ENCODE assay signal across 10 mouse cellular contexts in the genomic region with DNA sequence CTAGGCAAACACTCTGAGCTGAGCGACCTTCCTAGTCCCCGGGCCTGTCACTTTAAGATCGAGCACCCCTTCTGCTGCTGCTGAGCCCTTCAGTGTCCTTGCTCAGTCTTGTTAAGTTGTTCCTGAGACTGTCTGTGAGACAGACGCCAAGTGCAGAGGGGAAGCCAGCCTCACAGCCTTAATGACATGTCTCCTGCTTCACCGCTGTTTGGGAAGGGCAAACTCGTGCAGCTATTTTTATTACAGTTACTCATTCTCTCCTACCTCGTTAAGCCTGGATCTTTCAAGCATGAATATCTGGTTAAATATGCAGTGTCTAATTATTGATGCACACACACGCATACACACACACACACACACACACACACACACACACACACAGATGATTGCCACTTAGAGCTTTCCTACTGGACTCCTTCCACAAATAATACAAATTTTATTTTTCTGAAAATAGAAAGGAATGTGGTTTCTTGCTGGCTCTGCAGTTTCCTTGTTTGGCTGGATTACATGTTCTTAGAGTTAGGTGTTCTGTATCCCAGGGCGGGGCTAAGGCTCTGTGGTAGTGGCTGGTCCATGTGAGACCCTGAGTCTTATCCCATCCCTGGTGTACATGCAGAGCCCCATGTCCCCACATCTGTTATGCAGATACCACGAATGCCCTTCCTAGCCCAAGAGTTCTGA. TPM values are rescaled to one million over a fixed set of nuclear protein-coding genes. Genes with fewer than 3 reads are reported as not detected.
A peak's percentile ranks its signal among the peaks of the same experiment; 100 is the strongest.
DNase-seq lines count a peak whose midpoint lies in the region; ATAC-seq and TF ChIP-seq lines count a peak whose summit lies in the region.
"Had no signal": no experiment of that assay in that cellular context is flagged by ENCODE, and none has a peak within 500 bp of the region (broad histone marks: within the 10 kb centered on the region; RNA-seq: fewer than 3 reads in every experiment).

No protein-coding gene starts in this region.

- TF ChIP-seq CTCF in layer of hippocampus, adult 2 months (conservative IDR thresholded peaks at IDR 0.05) = no peak
- TF ChIP-seq CTCF in Patski (IDR thresholded peaks at IDR 0.05) = no peak
- TF ChIP-seq CTCF in midbrain, postnatal 0 days (IDR thresholded peaks at IDR 0.05) = no peak

- H3K4me1 ChIP-seq in intestine, embryonic 15.5 days (replicated peaks) = peaks cover 44% of the 10 kb centered on the region
- H3K4me1 ChIP-seq in midbrain, postnatal 0 days (ENCODE audit: insufficient read depth, low read length) = peaks cover 4% of the 10 kb centered on the region; the same call in 1 of the 2 replicates

- CTCF ChIA-PET in Patski (lab: Charles Lee) = interaction anchor here (0.9 to 2.1 kb wide), 6 partner anchors 15 to 287 kb away, joined by 3 to 8 read pairs (median 5); no protein-coding TSS in a partner anchor

- no peak overlapping the region for H3K4me3 ChIP-seq in layer of hippocampus, adult 2 months
- no peak overlapping the region for H3K4me3 ChIP-seq in intestine, embryonic 15.5 days (replicated peaks)
- no peak overlapping the region for H3K4me3 ChIP-seq in midbrain, postnatal 0 days (ENCODE audit: low read depth, low read length)

- peak overlapping the region; percentile 97 for H3K27ac ChIP-seq in layer of hippocampus, adult 2 months
- H3K27ac ChIP-seq in intestine, embryonic 15.5 days = peak overlapping the region; percentile 66
- peak overlapping the region; percentile 93; the same call in 1 of the 2 replicates for H3K27ac ChIP-seq in midbrain, postnatal 0 days (ENCODE audit: low read depth, low read length)

- ATAC-seq in Patski = peak; percentile 32
- no peak for ATAC-seq in intestine, embryonic 15.5 days
- ATAC-seq in midbrain, postnatal 0 days (ENCODE audit: low FRiP score) = no peak
- no peak for ATAC-seq in monocyte, adult 5-6 weeks (replicated peaks; ENCODE audit: insufficient number of reproducible peaks, low FRiP score, low TSS enrichment, poor library complexity, severe bottlenecking)
- ATAC-seq in cerebellum, adult (ENCODE audit: insufficient number of reproducible peaks, low FRiP score, low TSS enrichment) = no peak

- 45% methylated on average over 10 of the region's 10 CpGs for WGBS in intestine, embryonic 15.5 days
- 61% methylated on average over 10 of the region's 10 CpGs for WGBS in midbrain, postnatal 0 days

- H3K9me3 ChIP-seq in intestine, embryonic 15.5 days = no peaks in the 10 kb centered on the region
- no peaks in the 10 kb centered on the region for H3K9me3 ChIP-seq in midbrain, postnatal 0 days (ENCODE audit: low read length)
- H3K9me3 ChIP-seq: G1E had no signal

- H3K27me3 ChIP-seq in Patski = no peaks in the 10 kb centered on the region
- no peaks in the 10 kb centered on the region for H3K27me3 ChIP-seq in intestine, embryonic 15.5 days (replicated peaks)
- no peaks in the 10 kb centered on the region for H3K27me3 ChIP-seq in midbrain, postnatal 0 days (ENCODE audit: insufficient read depth, low read length)

- no peak overlapping the region for H3K4me2 ChIP-seq in intestine, embryonic 15.5 days (replicated peaks)
- H3K4me2 ChIP-seq in midbrain, postnatal 0 days (ENCODE audit: low read depth, low read length, poor library complexity, severe bottlenecking) = no peak overlapping the region

- no peak overlapping the region for H3K9ac ChIP-seq in intestine, embryonic 15.5 days
- no peak overlapping the region for H3K9ac ChIP-seq in midbrain, postnatal 0 days (replicated peaks; ENCODE audit: low read length, poor library complexity, severe bottlenecking)

- POLR2A ChIA-PET in Patski (lab: Charles Lee) = interaction anchor here (1.1 kb wide), 1 partner anchor 19 kb away, joined by 3 read pairs; a partner anchor contains a TSS

- in situ Hi-C loops in Patski (cut with MboI; ENCODE audit: low pct_unique_long_range_greater_than_20kb) = loop anchor here (5.0 kb wide), 3 partner anchors 123 to 423 kb away; no protein-coding TSS in a partner anchor

- no peaks in the 10 kb centered on the region for H3K36me3 ChIP-seq in intestine, embryonic 15.5 days
- no peaks in the 10 kb centered on the region for H3K36me3 ChIP-seq in midbrain, postnatal 0 days (ENCODE audit: insufficient read depth, low read length)

- DNase-seq in layer of hippocampus, adult 2 months (ENCODE audit: low spot score in 2 of 2) = no peak
- no peak for DNase-seq in layer of hippocampus, adult 9-10 months (ENCODE audit: low spot score)
- peak; percentile 86 for DNase-seq in Patski (ENCODE audit: low read depth, low spot score)
- DNase-seq in gastrocnemius, adult 8-10 months (ENCODE audit: low spot score in 2 of 2) = peak; percentile 67 to 70
- peak; percentile 62 for DNase-seq in midbrain, postnatal 0 days (ENCODE audit: low spot score)

RNA-seq across cellular contexts. Expression of a gene that starts 18.6 kb away (rescaled TPM):
- total RNA-seq in layer of hippocampus, adult 2 months (2021) = 1 to 10 TPM; 7.0 to 9.4 TPM
- 27.5 TPM for polyA plus RNA-seq in Patski (2021)
- total RNA-seq in gastrocnemius, adult 8-10 months (2022) = 1 to 10 TPM; 5.9 to 7.6 (median 6.4) TPM
- polyA plus RNA-seq in intestine, embryonic 15.5 days (2015; fragmentation: Nextera tagmentation; extraction: Ambion mirVana) = 15.5 and 17.4 TPM in 2 replicates
- total RNA-seq in midbrain, postnatal 0 days (2014; rRNA removed) = 6.7 and 6.8 TPM in 2 replicates
- polyA plus RNA-seq in midbrain, postnatal 0 days (2015; fragmentation: Nextera tagmentation; extraction: Ambion mirVana) = 8.4 and 9.4 TPM in 2 replicates
- total RNA-seq in monocyte, adult 5-6 weeks (2017) = 10.1 to 31.8 TPM (median 11.9 TPM) in 3 replicates

RNA-seq across cellular contexts. Expression of a gene that starts 18.8 kb away (rescaled TPM):
- total RNA-seq in layer of hippocampus, adult 2 months (2021) = 1 to 10 TPM; 9.6 TPM
- 42.7 TPM for polyA plus RNA-seq in Patski (2021)
- total RNA-seq in gastrocnemius, adult 8-10 months (2022) = 1 to 10 TPM; 3.6 to 5.5 (median 4.4) TPM
- polyA plus RNA-seq in intestine, embryonic 15.5 days (2015; fragmentation: Nextera tagmentation; extraction: Ambion mirVana) = 27.6 TPM in 2 replicates
- total RNA-seq in midbrain, postnatal 0 days (2014; rRNA removed) = 21.9 and 28.7 TPM in 2 replicates
- polyA plus RNA-seq in midbrain, postnatal 0 days (2015; fragmentation: Nextera tagmentation; extraction: Ambion mirVana) = 18.5 and 20.1 TPM in 2 replicates
- 2.1 to 9.9 TPM (median 9.9 TPM) in 3 replicates for total RNA-seq in monocyte, adult 5-6 weeks (2017)

RNA-seq across cellular contexts. Expression of a gene that starts 19.0 kb away (rescaled TPM):
- total RNA-seq in layer of hippocampus, adult 2 months (2021) = under 1 TPM in 1 of 2 experiments, not detected in 1; 0.95 TPM
- 5.8 TPM for polyA plus RNA-seq in Patski (2021)
- not detected for total RNA-seq in gastrocnemius, adult 8-10 months (2022)
- polyA plus RNA-seq in intestine, embryonic 15.5 days (2015; fragmentation: Nextera tagmentation; extraction: Ambion mirVana) = 1.3 TPM in 1 of 2 replicates, not detected in the other
- not detected in 2 replicates for total RNA-seq in midbrain, postnatal 0 days (2014; rRNA removed)
- not detected in 2 replicates for polyA plus RNA-seq in midbrain, postnatal 0 days (2015; fragmentation: Nextera tagmentation; extraction: Ambion mirVana)
- total RNA-seq in monocyte, adult 5-6 weeks (2017) = not detected in 3 replicates
- total RNA-seq: G1E had no signal
- polyA plus RNA-seq: G1E; gonadal fat pad, adult 2 months had no signal

Comparison
In these comparisons a context has a peak if more than half of its experiments do, and no peak if none do; other contexts are left out.
1. DNase-seq: peak in Patski (single experiment), gastrocnemius, adult 8-10 months (2 of 2) and midbrain, postnatal 0 days (single experiment); none in layer of hippocampus, adult 2 months (0 of 2) and layer of hippocampus, adult 9-10 months (single experiment).
2. Peak in every context shown above with its lines, with median percentiles within 50 percentile points of each other: H3K27ac ChIP-seq.